Mouse (Mus musculus): ENCODE data around the gene Gm42957. TPM values are rescaled to one million over a fixed set of nuclear protein-coding genes. Genes with fewer than 3 reads are reported as not detected.
A peak's percentile ranks its signal among the peaks of the same experiment; 100 is the strongest.
"Not testable (repeated sequence)": the region's sequence is repeated elsewhere in the genome, so short reads cannot be mapped to it uniquely, and the experiment has no call there.

Gm42957 gene
- polyA plus RNA-seq, 1 experiment from 2014 or later, result 0.15 TPM

GRCm38 (mm10) chr3:96599411-96599810 is 35.9 kb upstream of the Gm42957 start:
- Histone ChIP-seq H3K27me3 (ENCODE audit: low read depth, poor library complexity, severe bottlenecking) (peaks cover 51% of the 10 kb centered on the region), H3K27ac (replicated peaks) (no peak overlapping the region), H3K9me3 (replicated peaks) (no peaks in the 10 kb centered on the region), H3K36me3 (peaks cover 12% of the 10 kb centered on the region), H3K4me3 (peak overlapping the region; percentile 66), H3K4me1 (peaks cover 85% of the 10 kb centered on the region)
- WGBS, result 59% methylated on average over 3 of the region's 3 CpGs
- no peak for DNase-seq (ENCODE audit: low spot score)

DNA sequence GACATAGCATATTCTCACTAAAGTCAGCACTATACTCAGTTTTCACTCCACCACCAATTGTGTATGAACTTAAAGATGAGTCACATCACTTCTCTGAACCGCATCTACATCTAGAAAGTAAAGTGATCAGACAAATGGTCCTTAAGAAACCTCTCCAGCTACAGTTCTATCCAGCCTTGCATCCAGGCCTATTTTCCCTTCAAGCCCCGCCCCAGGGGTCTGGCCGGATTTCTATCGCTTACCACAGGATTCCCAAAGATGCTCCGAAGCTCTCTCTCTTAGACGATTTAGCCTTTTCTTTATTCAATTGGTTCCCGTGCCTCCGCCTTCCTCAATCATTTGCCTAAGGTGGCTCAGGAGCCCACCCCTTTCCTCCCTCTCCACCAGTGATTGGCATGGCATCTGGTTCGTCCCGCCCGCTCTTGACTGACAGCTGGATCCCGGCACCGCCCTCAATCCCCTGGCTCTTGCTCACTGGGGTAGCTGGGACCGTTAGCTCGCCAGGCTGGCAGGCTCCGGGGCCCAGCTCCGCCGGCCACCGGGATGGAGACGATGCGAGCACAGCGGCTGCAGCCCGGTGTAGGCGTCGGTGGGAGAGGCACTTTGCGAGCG is 34.5 kb upstream of the Gm42957 start, which contains the start of gene Lix1l:
TSS of gene Lix1l (plus strand) at position 511 of the 612 bp plus-strand sequence.
- Histone ChIP-seq H3K4me1 (peaks cover 90% of the 10 kb centered on the region), H3K9me3 (replicated peaks) (no peaks in the 10 kb centered on the region), H3K36me3 (peaks cover 20% of the 10 kb centered on the region), H3K4me3 (peak within 1 kb of the TSS; percentile 89), H3K27ac (replicated peaks) (peak within 1 kb of the TSS; percentile 97), H3K27me3 (ENCODE audit: low read depth, poor library complexity, severe bottlenecking) (peaks cover 39% of the 10 kb centered on the region)
- 1% methylated on average over 27 of the region's 27 CpGs for WGBS
- peak; percentile 96 for DNase-seq (ENCODE audit: low spot score)

DNA sequence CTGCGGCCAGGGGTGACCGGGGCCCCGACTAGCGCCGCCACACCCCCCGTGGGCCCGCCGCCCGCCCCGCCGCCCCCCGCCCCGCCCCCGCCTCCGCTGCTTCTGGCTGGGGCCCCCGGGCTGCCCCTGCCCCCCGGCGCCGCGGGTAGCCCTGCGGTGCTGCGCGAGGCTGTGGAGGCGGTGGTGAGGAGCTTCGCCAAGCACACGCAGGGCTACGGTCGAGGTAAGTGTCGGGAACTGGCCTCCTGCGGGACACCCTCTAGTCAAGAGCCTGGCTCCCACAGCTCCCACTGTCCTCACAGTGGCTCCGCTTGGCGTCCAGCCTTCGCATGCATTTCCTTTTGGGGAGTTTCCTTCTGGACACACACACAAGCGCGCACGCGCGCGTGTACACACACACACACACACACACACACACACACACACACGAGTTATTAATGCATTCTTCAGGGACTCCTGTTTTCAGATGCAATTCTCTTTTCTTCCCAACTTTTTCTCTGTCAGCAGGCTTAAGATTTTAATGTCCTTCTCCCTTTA is 34.0 kb upstream of the Gm42957 start:
- Histone ChIP-seq H3K9me3 (replicated peaks) (no peaks in the 10 kb centered on the region), H3K27me3 (ENCODE audit: low read depth, poor library complexity, severe bottlenecking) (peaks cover 33% of the 10 kb centered on the region), H3K4me3 (peak overlapping the region; percentile 89), H3K4me1 (peaks cover 84% of the 10 kb centered on the region), H3K27ac (replicated peaks) (peak overlapping the region; percentile 97), H3K36me3 (peaks cover 24% of the 10 kb centered on the region)
- peak; percentile 75 for DNase-seq (ENCODE audit: low spot score)
- WGBS, result 1% methylated on average over 35 of the region's 40 CpGs

DNA sequence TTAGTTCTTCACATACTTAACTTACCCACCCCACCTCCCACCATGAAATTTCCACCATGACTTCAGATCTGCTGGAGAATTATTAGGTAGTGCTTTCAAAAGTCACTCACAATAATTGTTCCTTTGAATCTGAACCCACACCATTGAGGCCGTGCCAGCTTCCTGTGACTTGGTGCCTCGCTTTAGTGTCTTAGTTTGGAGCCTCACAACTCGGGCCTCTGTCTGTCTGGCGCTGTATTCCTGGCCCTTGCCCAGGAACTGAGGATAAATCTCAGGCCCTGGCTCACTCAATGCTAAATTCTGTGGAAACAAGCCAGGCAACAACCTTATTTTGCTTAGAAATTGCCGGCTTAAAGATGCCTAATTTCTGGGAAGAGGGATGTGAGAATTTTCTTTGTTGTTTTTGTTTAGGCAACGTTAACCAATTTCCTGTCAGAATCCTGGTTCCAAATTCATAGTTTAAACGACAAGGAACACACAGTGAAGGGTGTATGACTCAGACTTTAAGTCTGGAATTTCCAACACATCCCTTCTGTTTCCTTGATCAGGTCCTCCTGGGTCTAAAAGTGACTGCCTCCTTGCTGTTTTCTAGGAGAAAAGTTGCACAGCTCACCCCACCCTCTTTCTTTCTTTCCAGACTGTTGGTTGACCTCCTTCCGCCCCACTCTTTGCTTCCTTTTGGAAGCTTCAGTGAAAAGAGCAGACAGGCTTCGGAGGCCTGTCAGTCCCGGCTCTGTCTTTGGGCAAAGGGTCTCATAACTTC is 33.2 kb upstream of the Gm42957 start:
- H3K27me3 ChIP-seq (ENCODE audit: low read depth, poor library complexity, severe bottlenecking), result peaks cover 25% of the 10 kb centered on the region
- peaks cover 30% of the 10 kb centered on the region for H3K36me3 ChIP-seq
- no peak for DNase-seq (ENCODE audit: low spot score)
- peaks cover 76% of the 10 kb centered on the region for H3K4me1 ChIP-seq
- H3K4me3 ChIP-seq, result peak overlapping the region; percentile 89
- H3K9me3 ChIP-seq (replicated peaks), result no peaks in the 10 kb centered on the region
- H3K27ac ChIP-seq (replicated peaks), result peak overlapping the region; percentile 97
- 26% methylated on average over 10 of the region's 10 CpGs for WGBS

GRCm38 (mm10) chr3:96602704-96603084 is 32.6 kb upstream of the Gm42957 start:
- Histone ChIP-seq H3K9me3 (replicated peaks) (no peaks in the 10 kb centered on the region), H3K27me3 (ENCODE audit: low read depth, poor library complexity, severe bottlenecking) (peaks cover 19% of the 10 kb centered on the region), H3K27ac (replicated peaks) (peak overlapping the region; percentile 97), H3K4me1 (peaks cover 70% of the 10 kb centered on the region), H3K36me3 (peaks cover 35% of the 10 kb centered on the region), H3K4me3 (peak overlapping the region; percentile 89)
- 44% methylated on average over 5 of the region's 5 CpGs for WGBS
- no peak for DNase-seq (ENCODE audit: low spot score)

GRCm38 (mm10) chr3:96603311-96603710 is 32.0 kb upstream of the Gm42957 start:
- WGBS, result 54% methylated on average over 5 of the region's 5 CpGs
- Histone ChIP-seq H3K4me3 (peak overlapping the region; percentile 89), H3K9me3 (replicated peaks) (no peaks in the 10 kb centered on the region), H3K27me3 (ENCODE audit: low read depth, poor library complexity, severe bottlenecking) (peaks cover 19% of the 10 kb centered on the region), H3K4me1 (peaks cover 64% of the 10 kb centered on the region), H3K27ac (replicated peaks) (peak overlapping the region; percentile 97), H3K36me3 (peaks cover 37% of the 10 kb centered on the region)
- no peak for DNase-seq (ENCODE audit: low spot score)

GRCm38 (mm10) chr3:96606007-96606406 is 29.3 kb upstream of the Gm42957 start:
- H3K4me3 ChIP-seq; H3K27me3 ChIP-seq (ENCODE audit: low read depth, poor library complexity, severe bottlenecking); H3K9me3 ChIP-seq (replicated peaks); DNase-seq (ENCODE audit: low spot score); H3K27ac ChIP-seq (replicated peaks): not testable (repeated sequence)
- 86% methylated on average over 4 of the region's 4 CpGs for WGBS
- peaks cover 51% of the 10 kb centered on the region for H3K4me1 ChIP-seq
- H3K36me3 ChIP-seq, result peaks cover 49% of the 10 kb centered on the region

DNA sequence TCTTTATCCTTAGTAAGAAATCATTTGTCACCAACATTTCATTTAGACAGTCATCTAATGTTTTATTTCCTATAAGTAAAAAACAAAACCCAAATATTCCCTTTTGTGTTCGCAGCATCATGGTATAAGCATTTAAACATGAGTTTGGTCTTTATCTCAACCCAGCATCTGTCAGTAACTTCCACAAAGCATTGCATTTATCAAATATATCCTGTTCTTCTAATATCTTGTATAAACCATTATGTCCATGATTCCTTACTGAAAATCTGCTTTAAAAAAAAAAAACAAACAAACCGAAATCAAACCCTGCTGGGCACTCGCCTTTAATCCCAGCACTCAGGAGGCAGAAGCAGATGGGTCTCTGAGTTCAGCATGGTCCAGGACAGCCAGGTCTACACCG is 28.7 kb upstream of the Gm42957 start:
- whole genome bisulfite sequencing, result 91% methylated on average over 4 of the region's 4 CpGs
- Histone ChIP-seq H3K9me3 (replicated peaks) (no peaks in the 10 kb centered on the region), H3K4me3 (no peak overlapping the region), H3K27me3 (ENCODE audit: low read depth, poor library complexity, severe bottlenecking) (no peaks in the 10 kb centered on the region), H3K4me1 (peaks cover 45% of the 10 kb centered on the region), H3K36me3 (peaks cover 53% of the 10 kb centered on the region), H3K27ac (replicated peaks) (no peak overlapping the region)
- DNase-seq (ENCODE audit: low spot score), result no peak

- H3K27ac ChIP-seq (replicated peaks), result no peak overlapping the region
- H3K27me3 ChIP-seq (ENCODE audit: low read depth, poor library complexity, severe bottlenecking), result no peaks in the 10 kb centered on the region
- H3K4me3 ChIP-seq, result no peak overlapping the region
- no peaks in the 10 kb centered on the region for H3K4me1 ChIP-seq
- no peak for DNase-seq (ENCODE audit: low spot score)
- H3K36me3 ChIP-seq, result peaks cover 86% of the 10 kb centered on the region
- WGBS, result 95% methylated on average over 3 of the region's 3 CpGs
- no peaks in the 10 kb centered on the region for H3K9me3 ChIP-seq (replicated peaks)
Observed at GRCm38 (mm10) chr3:96617941-96618340, 17.3 kb upstream of the Gm42957 start.

DNA sequence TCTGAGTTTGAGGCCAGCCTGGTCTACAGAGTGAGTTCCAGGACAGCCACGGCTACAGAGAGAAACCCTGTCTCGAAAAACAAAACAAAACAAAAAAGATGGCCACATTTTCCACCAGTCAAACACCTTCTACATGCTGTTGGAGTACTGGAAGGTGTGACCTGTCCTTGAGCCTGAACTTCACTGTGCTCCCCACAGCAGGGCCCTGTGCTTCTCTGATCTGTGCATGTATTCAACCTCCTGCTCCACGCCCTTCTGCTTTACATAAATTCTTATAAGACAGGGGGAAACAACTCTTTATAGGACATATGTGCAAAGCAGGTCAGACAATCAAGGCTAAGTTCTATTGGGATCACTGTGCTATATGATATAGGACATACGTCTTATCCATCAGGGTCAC is 12.1 kb upstream of the Gm42957 start:
- no peak overlapping the region for H3K4me3 ChIP-seq
- H3K27me3 ChIP-seq (ENCODE audit: low read depth, poor library complexity, severe bottlenecking), result no peaks in the 10 kb centered on the region
- WGBS, result 92% methylated on average over 4 of the region's 4 CpGs
- no peaks in the 10 kb centered on the region for H3K9me3 ChIP-seq (replicated peaks)
- no peak overlapping the region for H3K27ac ChIP-seq (replicated peaks)
- H3K4me1 ChIP-seq, result no peaks in the 10 kb centered on the region
- DNase-seq (ENCODE audit: low spot score), result no peak
- peaks cover 86% of the 10 kb centered on the region for H3K36me3 ChIP-seq

DNA sequence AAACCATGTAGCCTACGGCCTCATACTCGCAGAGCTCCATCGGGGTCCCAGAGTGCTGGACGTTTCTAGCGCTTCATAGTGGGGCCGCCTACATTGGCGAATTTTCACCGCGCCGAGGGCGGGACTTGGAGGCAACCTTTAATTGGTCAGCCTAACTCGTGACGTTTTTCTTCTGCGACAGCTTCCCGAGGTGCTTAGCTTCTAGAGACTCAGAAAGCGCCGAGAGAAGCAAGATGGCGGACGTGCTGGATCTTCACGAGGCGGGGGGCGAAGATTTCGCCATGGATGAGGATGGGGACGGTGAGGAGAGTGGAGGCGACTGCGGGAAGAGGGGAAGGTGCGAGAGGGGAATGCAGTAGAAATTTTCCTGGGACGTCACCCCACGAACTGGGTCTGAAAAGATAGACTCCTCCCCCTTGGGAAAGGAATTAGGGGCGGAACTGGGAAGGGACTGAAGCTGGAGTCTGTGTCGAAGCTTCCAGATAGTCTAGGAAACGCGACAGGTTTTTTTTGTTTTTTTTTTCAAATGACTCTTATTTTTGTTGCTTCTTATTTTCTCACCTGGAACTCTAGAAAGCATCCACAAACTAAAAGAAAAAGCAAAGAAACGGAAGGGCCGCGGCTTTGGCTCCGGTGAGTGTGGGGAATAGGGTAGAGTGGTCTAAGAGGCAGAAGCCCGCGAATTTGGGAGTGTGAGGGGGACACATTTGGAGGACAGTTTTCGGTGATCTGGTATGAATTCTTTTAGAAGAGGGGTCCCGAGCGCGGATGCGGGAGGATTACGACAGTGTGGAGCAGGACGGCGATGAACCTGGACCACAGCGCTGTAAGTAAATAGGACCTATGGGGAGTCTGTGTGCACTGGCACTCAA is 5.3 kb upstream of the Gm42957 start, which contains the start of gene Rbm8a:
TSS of gene Rbm8a (plus strand) at position 205 of the 872 bp plus-strand sequence.
- Histone ChIP-seq H3K27me3 (ENCODE audit: low read depth, poor library complexity, severe bottlenecking) (no peaks in the 10 kb centered on the region), H3K27ac (replicated peaks) (peak within 1 kb of the TSS; percentile 94), H3K9me3 (replicated peaks) (no peaks in the 10 kb centered on the region), H3K36me3 (peaks cover 60% of the 10 kb centered on the region), H3K4me3 (peak within 1 kb of the TSS; percentile 78), H3K4me1 (peaks cover 27% of the 10 kb centered on the region)
- DNase-seq (ENCODE audit: low spot score), result peak; percentile 96
- under 1% methylated on average over 48 of the region's 48 CpGs for WGBS

GRCm38 (mm10) chr3:96632058-96632457 is 3.2 kb upstream of the Gm42957 start:
- H3K4me1 ChIP-seq, result peaks cover 48% of the 10 kb centered on the region
- peaks cover 44% of the 10 kb centered on the region for H3K36me3 ChIP-seq
- DNase-seq (ENCODE audit: low spot score), result no peak
- no peaks in the 10 kb centered on the region for H3K27me3 ChIP-seq (ENCODE audit: low read depth, poor library complexity, severe bottlenecking)
- H3K9me3 ChIP-seq (replicated peaks), result no peaks in the 10 kb centered on the region
- no peak overlapping the region for H3K4me3 ChIP-seq
- no peak overlapping the region for H3K27ac ChIP-seq (replicated peaks)

Measured in midbrain, embryonic 10.5 days (tissue).